Mouse (Mus musculus) C2C12 (cell line): ENCODE measurements around the gene Tgfbr3. TPM values are rescaled to one million over a fixed set of nuclear protein-coding genes. Genes with fewer than 3 reads are reported as not detected.

ENCODE experiments used
- H3K27me3 ChIP-seq: one replicate; pipeline ENCODE4 v1.6.1; 2011; ENCODE audit not compliant: control insufficient read depth, insufficient read depth, insufficient read length
- H3K36me3 ChIP-seq: one replicate; pipeline ENCODE4 v1.6.1; 2011; ENCODE audit not compliant: control insufficient read depth, insufficient read depth
- H3K4me3 ChIP-seq: one replicate; pipeline ENCODE4 v1.5.1; 2011; ENCODE audit warnings: mild to moderate bottlenecking, control low read depth; ENCODE audit not compliant: poor library complexity, insufficient read depth, severe bottlenecking
- H3K79me2 ChIP-seq: one replicate; pipeline ENCODE4 v1.6.1; 2011; ENCODE audit not compliant: control insufficient read depth, insufficient read depth
- H3K79me3 ChIP-seq: one replicate; pipeline ENCODE4 v1.6.1; 2011; ENCODE audit warnings: low read depth, control low read depth
- H3ac ChIP-seq: one replicate; pipeline ENCODE3; 2011; ENCODE audit warnings: low read depth; ENCODE audit not compliant: control insufficient read depth, insufficient read length
- CEBPB ChIP-seq: IDR thresholded peaks from one replicate; pipeline ENCODE4 v1.6.1; 2011; ENCODE audit warnings: low read depth, mild to moderate bottlenecking, control low read depth, moderate library complexity
- CTCF ChIP-seq: IDR thresholded peaks from one replicate; pipeline ENCODE4 v1.5.1; 2011; ENCODE audit not compliant: control insufficient read depth, insufficient read depth, insufficient read length
- FOSL1 ChIP-seq: IDR thresholded peaks from one replicate; pipeline ENCODE4 v1.8.0; 2011; ENCODE audit warnings: mild to moderate bottlenecking, low read length; ENCODE audit not compliant: poor library complexity, insufficient read depth, severe bottlenecking
- MAX ChIP-seq: IDR thresholded peaks from one replicate; pipeline ENCODE4 v1.6.1; 2011; ENCODE audit warnings: mild to moderate bottlenecking, control low read depth
- MYOD1 ChIP-seq: IDR thresholded peaks from one replicate; pipeline ENCODE4 v1.6.1; 2011; ENCODE audit warnings: low read depth; ENCODE audit not compliant: control insufficient read depth, insufficient read length
- MYOG ChIP-seq: IDR thresholded peaks from one replicate; pipeline ENCODE4 v1.6.1; 2011; ENCODE audit not compliant: control insufficient read depth, insufficient read length; ENCODE audit errors: extremely low read depth
- USF1 ChIP-seq: IDR thresholded peaks from one replicate; pipeline ENCODE4 v1.6.1; 2011; ENCODE audit warnings: low read depth, mild to moderate bottlenecking, control low read depth, moderate library complexity
- polyA plus RNA-seq: library from polyadenylated mRNA; unstranded; fragments of >200 nt; fragmentation: generic; extraction: Trizol; gene quantifications from one replicate; pipeline ENCODE4 v1.2.1, GENCODE M21; 2012; ENCODE audit warnings: missing spikeins

The Tgfbr3 gene
- polyA plus RNA-seq, 1 experiment: 0.20 TPM

DNA sequence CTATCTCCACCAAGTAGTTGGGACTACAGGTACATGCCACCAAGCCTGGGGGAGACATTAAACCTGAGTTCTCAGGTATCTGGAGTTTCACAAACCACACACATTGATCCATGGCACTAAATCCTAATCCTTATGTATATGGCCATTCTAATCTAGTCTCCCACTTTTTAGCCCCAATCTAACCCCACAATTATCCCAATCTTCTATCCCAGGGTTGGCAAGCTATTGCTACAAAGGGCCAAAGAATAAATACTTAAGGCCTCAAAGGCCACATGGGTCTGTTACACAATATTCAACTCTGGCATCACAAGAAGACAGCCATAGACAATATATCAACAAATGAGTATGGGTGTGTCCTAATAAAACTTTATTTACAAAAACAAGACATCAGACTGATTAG, 85.1 kb downstream of the Tgfbr3 start:
- peaks cover 3% of the 10 kb centered on the region for H3K27me3 ChIP-seq
- TF ChIP-seq MYOG: no peak
- no peak for TF ChIP-seq MAX
- TF ChIP-seq FOSL1: no peak
- no peak for TF ChIP-seq MYOD1
- TF ChIP-seq USF1: no peak
- no peak for TF ChIP-seq CEBPB
- TF ChIP-seq CTCF: no peak

DNA sequence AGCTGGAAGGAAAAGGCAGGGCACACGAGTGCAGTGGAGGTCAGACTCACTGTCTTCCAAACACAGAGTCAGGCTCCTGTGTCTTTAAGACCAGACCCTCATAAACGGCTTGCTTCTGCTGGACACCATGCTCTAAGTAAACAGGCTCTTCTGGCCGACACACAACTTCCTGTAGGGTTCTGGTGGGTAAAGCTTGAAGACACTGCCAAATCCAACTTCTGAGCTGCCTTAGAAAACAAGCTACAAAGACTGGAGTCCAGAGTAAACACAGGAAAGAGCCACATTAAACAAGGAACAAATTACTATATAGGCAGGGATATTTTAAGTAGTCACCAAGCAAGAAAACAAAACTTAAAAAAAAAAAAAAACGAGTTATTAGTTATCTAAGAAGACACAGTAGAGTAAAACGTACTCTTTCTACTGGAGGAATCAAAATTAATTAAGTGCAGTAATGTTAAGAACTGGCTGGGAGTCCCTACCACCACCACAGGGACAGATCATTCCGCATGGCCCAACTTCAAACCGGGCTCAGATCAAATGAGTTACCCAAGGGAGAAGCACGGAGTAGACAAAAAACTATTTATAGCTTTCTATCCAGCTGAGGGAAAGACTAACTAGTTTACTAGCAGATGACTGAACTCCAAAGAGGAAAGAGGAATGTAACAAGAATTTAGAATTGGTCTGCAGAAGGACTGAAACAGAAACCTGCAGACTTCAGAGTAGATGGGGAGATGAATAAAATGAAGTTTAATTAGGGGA, 86.4 kb downstream of the Tgfbr3 start:
- TF ChIP-seq FOSL1: no peak
- TF ChIP-seq MAX: no peak
- TF ChIP-seq CEBPB: no peak
- no peak for TF ChIP-seq USF1
- no peak for TF ChIP-seq MYOD1
- no peak for TF ChIP-seq MYOG
- TF ChIP-seq CTCF: no peak
- H3K36me3 ChIP-seq: no peaks in the 10 kb centered on the region

More for the DNA sequence above, 85.1 kb downstream of the Tgfbr3 start:
- Histone ChIP-seq H3K36me3 (no peaks in the 10 kb centered on the region), H3K79me2 (no peaks in the 10 kb centered on the region), H3K79me3 (no peaks in the 10 kb centered on the region), H3K4me3 (no peak overlapping the region), H3ac (no peak overlapping the region)

DNA sequence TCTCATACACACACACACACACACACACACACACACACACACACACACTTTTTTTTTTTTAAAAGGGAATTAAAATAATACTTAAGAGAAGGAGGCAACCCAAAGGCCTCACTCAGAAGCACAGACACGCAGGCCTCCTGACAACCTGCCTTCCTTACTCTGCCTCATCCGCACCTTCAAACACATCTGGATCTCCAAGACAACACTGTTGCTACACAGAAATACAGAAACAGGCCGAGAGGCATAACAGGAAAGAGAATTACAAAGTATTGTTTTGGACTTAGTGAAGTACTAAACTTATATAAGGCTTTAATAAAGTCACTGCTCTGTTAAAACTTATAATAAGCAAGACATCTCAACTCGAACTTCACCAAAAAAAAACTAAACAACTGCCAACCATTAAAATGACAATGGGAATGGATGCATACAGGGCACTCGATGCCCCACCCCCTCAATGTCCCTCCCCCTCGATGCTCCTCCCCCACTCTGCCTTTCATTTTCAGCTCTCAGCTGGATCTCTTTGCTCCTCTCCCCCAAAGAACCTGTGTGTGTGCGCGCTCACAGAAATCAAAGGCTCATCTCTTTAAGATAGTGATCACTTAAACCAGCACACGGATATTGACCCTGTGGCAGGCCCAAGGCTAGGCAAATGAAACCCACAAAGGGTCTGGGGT, 87.8 kb downstream of the Tgfbr3 start:
- no peaks in the 10 kb centered on the region for H3K36me3 ChIP-seq
- TF ChIP-seq FOSL1 (no peak), MYOD1 (no peak), MAX (no peak), USF1 (no peak), CTCF (no peak), MYOG (no peak), CEBPB (no peak)
- no peak overlapping the region for H3K4me3 ChIP-seq
- H3K27me3 ChIP-seq: no peaks in the 10 kb centered on the region
- no peaks in the 10 kb centered on the region for H3K79me3 ChIP-seq
- H3ac ChIP-seq: no peak overlapping the region
- H3K79me2 ChIP-seq: no peaks in the 10 kb centered on the region

More for the DNA sequence above, 86.4 kb downstream of the Tgfbr3 start:
- H3K4me3 ChIP-seq: no peak overlapping the region
- no peaks in the 10 kb centered on the region for H3K79me2 ChIP-seq
- H3K79me3 ChIP-seq: no peaks in the 10 kb centered on the region
- peaks cover 3% of the 10 kb centered on the region for H3K27me3 ChIP-seq
- H3ac ChIP-seq: no peak overlapping the region

DNA sequence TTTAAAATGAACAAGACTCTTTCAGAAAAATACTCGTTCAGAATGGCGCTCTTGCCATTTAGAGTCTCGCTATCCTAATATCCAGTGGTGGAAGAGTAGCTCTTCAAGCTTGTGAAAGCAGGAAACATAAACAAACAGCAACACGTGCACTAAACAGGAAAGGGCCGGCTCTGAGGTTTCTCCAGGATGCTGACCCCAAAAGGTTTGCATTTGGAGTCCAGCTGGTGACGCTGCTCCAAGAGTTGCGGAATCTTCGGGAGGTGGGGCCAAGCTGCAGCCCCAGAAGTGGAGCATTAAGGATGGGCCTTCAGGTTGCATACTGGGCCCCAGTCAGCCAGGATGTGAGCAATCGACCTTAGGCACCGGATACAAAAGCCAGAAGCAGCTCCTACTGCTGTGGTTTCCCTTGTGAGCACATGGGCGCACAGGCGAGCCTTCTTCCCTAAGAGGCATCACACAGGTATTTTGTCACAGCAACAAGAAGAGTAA, 88.5 kb downstream of the Tgfbr3 start:
- Histone ChIP-seq H3K4me3 (no peak overlapping the region), H3K79me2 (no peaks in the 10 kb centered on the region), H3K79me3 (no peaks in the 10 kb centered on the region), H3K27me3 (no peaks in the 10 kb centered on the region), H3K36me3 (no peaks in the 10 kb centered on the region), H3ac (no peak overlapping the region)
- TF ChIP-seq USF1: no peak
- peak; percentile 62 for TF ChIP-seq CEBPB

- no peak for TF ChIP-seq CTCF
- peak; percentile 92 for TF ChIP-seq MAX
- peak; percentile 41 for TF ChIP-seq FOSL1
- TF ChIP-seq USF1: peak; percentile 63
- Histone ChIP-seq H3ac (no peak overlapping the region), H3K36me3 (no peaks in the 10 kb centered on the region), H3K79me2 (no peaks in the 10 kb centered on the region), H3K27me3 (no peaks in the 10 kb centered on the region), H3K79me3 (no peaks in the 10 kb centered on the region), H3K4me3 (no peak overlapping the region)
Observed at GRCm38 (mm10) chr5:107200221-107200635, 89.2 kb downstream of the Tgfbr3 start.

DNA sequence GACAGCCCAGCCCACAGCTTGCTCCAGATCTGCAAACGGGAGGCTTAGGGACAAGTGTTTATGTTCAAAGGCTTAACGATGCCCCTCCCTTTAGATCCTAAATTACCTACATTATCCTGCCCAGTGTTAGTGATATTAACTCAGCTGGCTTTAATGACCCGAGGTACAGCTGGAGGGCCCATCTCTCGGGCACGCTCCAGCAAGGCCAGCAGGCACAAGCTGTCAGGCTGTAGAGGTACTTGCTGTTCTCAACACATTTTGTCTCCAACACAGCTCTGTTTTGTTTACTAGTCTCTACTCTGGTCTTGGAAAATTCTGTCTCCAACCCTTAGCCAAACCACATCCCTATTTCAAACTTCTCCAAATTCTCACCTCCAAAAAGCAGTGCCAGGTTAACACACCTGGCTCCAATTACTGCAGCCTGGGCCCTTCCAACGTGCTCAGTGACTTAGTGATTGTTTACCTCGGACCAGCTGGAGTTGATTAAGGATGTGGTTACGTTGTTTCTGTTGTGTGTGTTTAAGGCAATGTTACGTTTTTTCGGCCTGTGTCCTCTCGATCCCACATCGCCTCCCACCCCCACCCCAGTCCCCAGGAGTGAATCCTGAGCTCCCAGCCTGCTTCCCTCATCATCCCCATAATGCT, 93.6 kb downstream of the Tgfbr3 start:
- TF ChIP-seq MAX (no peak), MYOD1 (no peak), FOSL1 (no peak), USF1 (no peak), MYOG (no peak), CTCF (no peak), CEBPB (no peak)
- Histone ChIP-seq H3K36me3 (no peaks in the 10 kb centered on the region), H3K4me3 (no peak overlapping the region), H3K27me3 (no peaks in the 10 kb centered on the region), H3K79me2 (no peaks in the 10 kb centered on the region), H3K79me3 (no peaks in the 10 kb centered on the region), H3ac (no peak overlapping the region)
